Mouse (Mus musculus): ENCODE data around the gene Gm13289.
A peak's percentile ranks its signal among the peaks of the same experiment; 100 is the strongest.

DNA sequence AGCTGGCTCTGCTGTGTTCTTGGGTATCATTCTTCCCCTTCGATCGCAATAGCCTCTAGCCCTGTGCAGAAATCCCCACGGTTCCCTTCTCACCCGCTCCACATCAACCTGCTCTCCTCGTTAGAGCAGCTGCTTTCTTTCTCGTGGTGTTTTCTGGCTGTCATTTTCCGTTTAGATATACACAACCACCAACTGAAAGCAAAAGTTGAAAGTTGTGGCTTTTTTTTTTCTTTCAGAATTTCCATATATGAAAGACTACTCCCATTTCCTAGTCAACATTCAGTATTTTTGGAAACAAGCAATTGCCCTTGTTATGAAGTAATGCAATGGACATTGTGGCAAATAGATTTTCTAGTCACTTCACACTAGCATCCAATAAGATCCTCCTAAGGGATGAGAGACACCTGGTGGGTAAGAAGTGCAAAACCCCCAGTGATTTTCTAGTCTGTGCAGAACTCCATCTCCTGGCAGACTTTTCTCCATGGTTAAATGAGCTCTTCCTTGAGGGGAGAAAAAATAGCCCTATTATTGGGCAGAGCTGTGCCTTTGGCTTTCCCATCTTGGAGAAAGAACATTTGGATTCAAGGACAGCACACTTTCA lies 33.9 kb upstream of the Gm13289 start:
- TF ChIP-seq CTCF (IDR thresholded peaks at IDR 0.05; ENCODE audit: low read depth) (peak; percentile 26; the same call in 1 of the 2 replicates), EP300 (IDR thresholded peaks at IDR 0.05; ENCODE audit: low read depth) (no peak)

All from heart, postnatal 0 days (tissue).